Mouse (Mus musculus): Measurements from ENCODE around the gene Wnt11. TPM values are rescaled to one million over a fixed set of nuclear protein-coding genes. Genes with fewer than 3 reads are reported as not detected.

Wnt11 gene
- total and polyA plus RNA-seq, 2 experiments from 2014 or later = 2.2 to 17.2 TPM

DNA sequence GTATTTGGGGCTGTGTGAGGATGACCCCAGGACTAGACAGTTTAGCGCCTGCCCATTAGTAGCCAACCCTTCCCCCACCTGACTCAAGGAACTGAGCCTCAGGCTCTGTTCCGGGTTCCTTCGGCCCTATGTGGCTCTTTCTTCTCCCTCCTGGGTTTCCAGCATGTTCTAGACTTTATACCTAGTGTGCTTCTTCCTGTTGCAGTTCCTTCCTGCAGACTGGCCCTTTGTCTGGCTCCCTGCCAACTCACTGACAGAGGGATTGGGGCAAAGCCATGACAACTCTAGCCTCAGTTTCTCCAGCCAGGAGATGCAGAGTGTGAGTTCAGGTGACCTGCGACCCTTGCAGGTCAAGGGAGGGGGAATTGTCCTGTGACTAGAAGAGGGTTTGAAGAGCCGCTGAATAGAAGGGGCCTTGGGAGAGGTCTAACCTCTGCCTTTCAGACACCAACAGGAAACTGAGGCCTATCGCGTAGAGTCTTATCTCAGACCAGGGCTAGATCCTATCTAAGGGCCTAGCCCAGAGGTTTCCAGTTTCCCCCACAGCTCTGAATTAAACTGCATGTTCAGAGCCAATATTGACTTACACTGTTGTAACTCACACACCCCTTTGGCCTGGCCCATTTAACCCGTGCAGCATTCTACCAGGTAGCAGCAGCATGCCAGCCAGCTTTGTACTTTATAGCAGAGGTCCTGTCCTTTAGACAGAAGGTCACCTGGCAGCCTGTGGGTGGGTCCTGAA, 14.2 kb downstream of the Wnt11 start:
- H3K4me1 ChIP-seq (ENCODE audit: insufficient read depth, low read length) = no peaks in the 10 kb centered on the region
- no peak overlapping the region for H3K4me3 ChIP-seq (ENCODE audit: low read length)
- H3K27me3 ChIP-seq (ENCODE audit: insufficient read depth, low read length) = no peaks in the 10 kb centered on the region
- H3K9me3 ChIP-seq (ENCODE audit: low read length) = no peaks in the 10 kb centered on the region
- no peak overlapping the region for H3K9ac ChIP-seq (replicated peaks; ENCODE audit: low read length)
- H3K36me3 ChIP-seq (ENCODE audit: insufficient read depth, low read length) = no peaks in the 10 kb centered on the region
- no peak for TF ChIP-seq CTCF (IDR thresholded peaks at IDR 0.05; ENCODE audit: low read depth)
- no peak overlapping the region for H3K4me2 ChIP-seq (ENCODE audit: low read depth, low read length)
- no peak for DNase-seq (ENCODE audit: low spot score)
- WGBS = 81% methylated on average over 8 of the region's 8 CpGs
- no peak overlapping the region for H3K27ac ChIP-seq
- ATAC-seq = no peak

DNA sequence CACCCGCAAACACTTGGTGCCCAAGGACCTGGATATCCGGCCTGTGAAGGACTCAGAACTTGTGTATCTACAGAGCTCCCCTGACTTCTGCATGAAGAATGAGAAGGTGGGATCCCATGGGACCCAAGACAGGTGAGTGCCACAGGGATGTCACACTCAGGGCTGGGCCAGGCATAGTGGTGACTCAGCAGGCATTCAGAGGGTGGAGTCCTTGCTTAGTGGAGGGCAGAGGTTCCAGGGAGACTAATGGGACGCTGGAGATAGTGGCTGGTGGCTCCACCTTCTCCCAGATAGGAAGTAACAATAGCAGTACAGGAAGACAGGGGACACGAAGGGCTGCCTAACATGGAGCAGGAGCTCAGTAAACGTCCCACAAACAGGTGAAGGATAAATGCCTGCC, 15.5 kb downstream of the Wnt11 start:
- H3K9ac ChIP-seq (replicated peaks; ENCODE audit: low read length) = no peak overlapping the region
- no peak for TF ChIP-seq CTCF (IDR thresholded peaks at IDR 0.05; ENCODE audit: low read depth)
- no peak overlapping the region for H3K4me3 ChIP-seq (ENCODE audit: low read length)
- no peak for DNase-seq (ENCODE audit: low spot score)
- no peak overlapping the region for H3K4me2 ChIP-seq (ENCODE audit: low read depth, low read length)
- no peak for ATAC-seq
- H3K4me1 ChIP-seq (ENCODE audit: insufficient read depth, low read length) = no peaks in the 10 kb centered on the region
- H3K27me3 ChIP-seq (ENCODE audit: insufficient read depth, low read length) = no peaks in the 10 kb centered on the region
- no peaks in the 10 kb centered on the region for H3K9me3 ChIP-seq (ENCODE audit: low read length)
- no peak overlapping the region for H3K27ac ChIP-seq
- WGBS = 82% methylated on average over 5 of the region's 5 CpGs
- no peaks in the 10 kb centered on the region for H3K36me3 ChIP-seq (ENCODE audit: insufficient read depth, low read length)

GRCm38 (mm10) chr7:98851220-98851619, 16.3 kb downstream of the Wnt11 start:
- Histone ChIP-seq H3K4me2 (ENCODE audit: low read depth, low read length) (no peak overlapping the region), H3K4me1 (ENCODE audit: insufficient read depth, low read length) (no peaks in the 10 kb centered on the region), H3K9ac (replicated peaks; ENCODE audit: low read length) (no peak overlapping the region), H3K4me3 (ENCODE audit: low read length) (no peak overlapping the region), H3K36me3 (ENCODE audit: insufficient read depth, low read length) (no peaks in the 10 kb centered on the region), H3K27ac (no peak overlapping the region), H3K9me3 (ENCODE audit: low read length) (no peaks in the 10 kb centered on the region), H3K27me3 (ENCODE audit: insufficient read depth, low read length) (no peaks in the 10 kb centered on the region)
- ATAC-seq (no peak), DNase-seq (ENCODE audit: low spot score) (no peak)
- 31% methylated on average over 9 of the region's 9 CpGs for WGBS
- no peak for TF ChIP-seq CTCF (IDR thresholded peaks at IDR 0.05; ENCODE audit: low read depth)

GRCm38 (mm10) chr7:98852950-98853650, 18.2 kb downstream of the Wnt11 start:
- H3K4me3 ChIP-seq (ENCODE audit: low read length) = no peak overlapping the region
- no peak overlapping the region for H3K9ac ChIP-seq (replicated peaks; ENCODE audit: low read length)
- H3K36me3 ChIP-seq (ENCODE audit: insufficient read depth, low read length) = no peaks in the 10 kb centered on the region
- 82% methylated on average over 18 of the region's 18 CpGs for WGBS
- H3K4me1 ChIP-seq (ENCODE audit: insufficient read depth, low read length) = no peaks in the 10 kb centered on the region; the same call in 1 of the 2 replicates
- no peaks in the 10 kb centered on the region for H3K9me3 ChIP-seq (ENCODE audit: low read length)
- DNase-seq (ENCODE audit: low spot score) (no peak), ATAC-seq (no peak)
- H3K27me3 ChIP-seq (ENCODE audit: insufficient read depth, low read length) = no peaks in the 10 kb centered on the region
- no peak for TF ChIP-seq CTCF (IDR thresholded peaks at IDR 0.05; ENCODE audit: low read depth)
- H3K4me2 ChIP-seq (ENCODE audit: low read depth, low read length) = no peak overlapping the region
- no peak overlapping the region for H3K27ac ChIP-seq

DNA sequence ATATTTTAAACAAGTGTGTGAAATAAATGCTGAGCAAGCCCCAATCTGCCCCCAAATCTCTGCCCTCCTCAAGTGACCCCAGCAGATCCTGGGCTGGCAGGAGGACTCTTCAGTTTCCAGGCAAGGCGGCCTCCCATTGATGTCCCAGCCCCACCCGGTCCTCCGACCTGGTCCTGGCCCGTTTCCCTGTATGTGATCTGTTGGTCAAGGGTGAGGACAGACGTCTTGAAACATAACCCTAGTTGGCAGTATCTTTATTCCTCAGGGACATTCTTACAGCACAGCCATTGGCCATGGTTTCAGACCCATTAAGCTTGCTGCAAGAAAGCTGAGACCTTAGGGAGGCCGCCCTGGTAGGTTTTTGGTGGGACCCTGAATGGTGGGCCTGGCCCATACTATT, 18.9 kb downstream of the Wnt11 start:
- 85% methylated on average over 6 of the region's 6 CpGs for WGBS
- H3K36me3 ChIP-seq (ENCODE audit: insufficient read depth, low read length) = no peaks in the 10 kb centered on the region
- H3K9ac ChIP-seq (replicated peaks; ENCODE audit: low read length) = no peak overlapping the region
- H3K27me3 ChIP-seq (ENCODE audit: insufficient read depth, low read length) = no peaks in the 10 kb centered on the region
- H3K27ac ChIP-seq = no peak overlapping the region
- H3K4me2 ChIP-seq (ENCODE audit: low read depth, low read length) = no peak overlapping the region
- H3K9me3 ChIP-seq (ENCODE audit: low read length) = no peaks in the 10 kb centered on the region
- no peak for TF ChIP-seq CTCF (IDR thresholded peaks at IDR 0.05; ENCODE audit: low read depth)
- DNase-seq (ENCODE audit: low spot score) = no peak
- no peaks in the 10 kb centered on the region; the same call in 1 of the 2 replicates for H3K4me1 ChIP-seq (ENCODE audit: insufficient read depth, low read length)
- no peak for ATAC-seq
- no peak overlapping the region for H3K4me3 ChIP-seq (ENCODE audit: low read length)

- H3K9me3 ChIP-seq (ENCODE audit: low read length) = no peaks in the 10 kb centered on the region
- H3K9ac ChIP-seq (replicated peaks; ENCODE audit: low read length) = no peak overlapping the region
- H3K4me1 ChIP-seq (ENCODE audit: insufficient read depth, low read length) = no peaks in the 10 kb centered on the region; the same call in 1 of the 2 replicates
- H3K4me3 ChIP-seq (ENCODE audit: low read length) = no peak overlapping the region
- WGBS = 76% methylated on average over 2 of the region's 2 CpGs
- no peak for ATAC-seq
- TF ChIP-seq CTCF (IDR thresholded peaks at IDR 0.05; ENCODE audit: low read depth) = no peak
- no peaks in the 10 kb centered on the region for H3K27me3 ChIP-seq (ENCODE audit: insufficient read depth, low read length)
- no peak overlapping the region for H3K4me2 ChIP-seq (ENCODE audit: low read depth, low read length)
- H3K36me3 ChIP-seq (ENCODE audit: insufficient read depth, low read length) = no peaks in the 10 kb centered on the region
- H3K27ac ChIP-seq = no peak overlapping the region
- DNase-seq (ENCODE audit: low spot score) = no peak
These were observed 20.5 kb downstream of the Wnt11 start for GRCm38 (mm10) chr7:98855388-98855787.

GRCm38 (mm10) chr7:98856128-98856527, 21.2 kb downstream of the Wnt11 start:
- Histone ChIP-seq H3K4me3 (ENCODE audit: low read length) (no peak overlapping the region), H3K4me1 (ENCODE audit: insufficient read depth, low read length) (no peaks in the 10 kb centered on the region; the same call in 1 of the 2 replicates), H3K4me2 (ENCODE audit: low read depth, low read length) (no peak overlapping the region), H3K36me3 (ENCODE audit: insufficient read depth, low read length) (no peaks in the 10 kb centered on the region), H3K9me3 (ENCODE audit: low read length) (no peaks in the 10 kb centered on the region), H3K27ac (no peak overlapping the region), H3K27me3 (ENCODE audit: insufficient read depth, low read length) (no peaks in the 10 kb centered on the region), H3K9ac (replicated peaks; ENCODE audit: low read length) (no peak overlapping the region)
- ATAC-seq (no peak), DNase-seq (ENCODE audit: low spot score) (no peak)
- 31% methylated on average over 3 of the region's 3 CpGs for WGBS
- no peak for TF ChIP-seq CTCF (IDR thresholded peaks at IDR 0.05; ENCODE audit: low read depth)

Measured in hindbrain, postnatal 0 days (tissue).